Mouse (Mus musculus) kidney, adult 2 months (tissue): ENCODE measurements around the gene Tal1. TPM values are rescaled to one million over a fixed set of nuclear protein-coding genes. Genes with fewer than 3 reads are reported as not detected.

ENCODE experiments used
- DNase-seq: peaks from one replicate; pipeline ENCODE4 v3.0.0; 2021
- H3K27ac ChIP-seq: fragments of 200-500 bp; 2 replicates; pipeline ENCODE4 v1.5.1; 2012; ENCODE audit warnings: low read depth, low read length, control low read depth, inconsistent platforms; ENCODE audit not compliant: insufficient read depth
- H3K27me3 ChIP-seq: fragments of 200-500 bp; replicated peaks from 2 replicates; pipeline ENCODE4 v1.6.1; 2012; ENCODE audit warnings: mild to moderate bottlenecking, moderate library complexity, low read length, inconsistent platforms; ENCODE audit not compliant: control insufficient read depth, insufficient read depth
- H3K36me3 ChIP-seq: fragments of 200-500 bp; 2 replicates; pipeline ENCODE4 v1.6.1; 2012; ENCODE audit warnings: mild to moderate bottlenecking, moderate library complexity, low read length, inconsistent platforms; ENCODE audit not compliant: control insufficient read depth, insufficient read depth
- H3K4me1 ChIP-seq: fragments of 200-500 bp; 2 replicates; pipeline ENCODE4 v1.6.1; 2011; ENCODE audit warnings: low read length; ENCODE audit not compliant: control insufficient read depth, insufficient read depth
- H3K4me3 ChIP-seq: fragments of 200-500 bp; 2 replicates; pipeline ENCODE4 v1.5.1; 2011; ENCODE audit warnings: mild to moderate bottlenecking, low read depth, low read length, control low read depth; ENCODE audit not compliant: insufficient read depth
- CTCF ChIP-seq: fragments of 200-500 bp; conservative IDR thresholded peaks from 2 replicates; pipeline ENCODE4 v1.5.1; 2011; ENCODE audit warnings: low read depth, mild to moderate bottlenecking, control low read depth, low read length, moderate library complexity, mixed read lengths; ENCODE audit not compliant: insufficient read depth, insufficient read length
- POLR2A ChIP-seq: fragments of 200-500 bp; IDR thresholded peaks from one replicate; pipeline ENCODE4 v1.6.1; 2011; ENCODE audit warnings: low read depth, low read length, control low read depth
- WGBS: fragments of 180-500 bp; shearing (Covaris S2); methylation state at CpG from one replicate; pipeline ENCODE4 v1.1.7; 2018; 5-methylcytosine and 5-hydroxymethylcytosine counted together
- polyA plus RNA-seq: library from polyadenylated mRNA; depleted of rRNA; stranded (reverse); fragments of >200 nt; gene quantifications from 2 replicates; pipeline ENCODE4 v1.2.3, GENCODE M21; 2012; rRNA removed

The Tal1 gene
- polyA plus RNA-seq: 1.7 and 1.8 TPM in 2 replicates

DNA sequence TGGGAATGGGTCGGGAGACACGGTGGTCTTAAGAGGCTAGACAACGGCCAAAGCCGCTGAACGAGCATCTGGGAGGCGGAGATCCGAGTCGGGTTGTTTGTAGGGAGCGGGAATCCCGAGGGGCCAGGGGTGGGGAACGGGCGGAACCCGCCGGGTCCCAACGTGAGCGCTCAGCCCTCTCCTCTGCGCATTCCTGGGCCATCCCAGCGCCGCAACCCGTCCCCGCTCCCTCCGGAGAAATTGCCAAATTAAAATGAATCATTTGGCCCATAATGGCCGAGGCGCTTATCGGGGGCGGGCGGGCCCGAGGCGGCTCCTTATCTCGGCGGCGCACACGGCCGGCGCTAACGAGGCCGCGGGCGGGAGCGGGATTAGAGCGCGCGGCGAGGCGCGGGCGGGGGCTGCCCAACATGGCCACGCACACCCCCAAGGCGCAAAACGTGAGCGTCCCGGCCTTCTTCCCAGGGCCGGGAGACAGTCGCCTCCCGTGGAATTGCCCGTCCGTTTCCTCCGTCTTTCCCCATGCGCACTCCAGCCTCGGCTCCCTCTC lies at the start of gene Tal1:
Gene Tal1, plus strand, starts transcription at position 56 of the 550 bp plus-strand sequence.
- TF ChIP-seq CTCF (no peak), POLR2A (peak; percentile 15)
- Histone ChIP-seq H3K36me3 (no peaks in the 10 kb centered on the region), H3K4me1 (peaks cover 4% of the 10 kb centered on the region; the same call in 1 of the 2 replicates), H3K27me3 (peaks cover 9% of the 10 kb centered on the region), H3K27ac (peak within 1 kb of the TSS; percentile 64), H3K4me3 (peak within 1 kb of the TSS; percentile 56)
- WGBS: 3% methylated on average over 59 of the region's 60 CpGs
- no peak for DNase-seq

DNA sequence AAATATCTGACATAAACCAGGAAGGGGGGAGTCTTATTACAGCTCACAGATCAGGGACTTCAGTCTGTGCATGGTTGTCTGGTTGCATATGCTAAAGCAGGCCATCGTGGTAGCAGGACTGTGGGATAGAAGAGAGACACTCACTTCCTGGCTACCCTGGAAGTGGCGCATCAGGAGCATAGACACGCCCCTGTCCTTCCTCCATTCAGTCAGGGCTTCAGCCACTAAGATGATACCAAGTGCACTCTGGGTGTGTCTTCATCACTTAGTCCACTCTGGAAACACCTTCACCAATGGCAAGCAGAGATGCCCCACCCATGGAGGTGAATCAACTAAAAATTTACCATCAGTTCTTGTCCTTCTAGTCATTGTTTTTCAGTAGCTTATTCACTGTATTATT lies 42.0 kb upstream of the Tal1 start:
- Histone ChIP-seq H3K27ac (no peak overlapping the region), H3K4me3 (no peak overlapping the region), H3K4me1 (no peaks in the 10 kb centered on the region), H3K36me3 (no peaks in the 10 kb centered on the region), H3K27me3 (no peaks in the 10 kb centered on the region)
- no peak for DNase-seq
- no peak for TF ChIP-seq POLR2A
- TF ChIP-seq CTCF: no peak
- 96% methylated on average over 3 of the region's 3 CpGs for WGBS

GRCm38 (mm10) chr4:115019997-115020396 lies 36.2 kb upstream of the Tal1 start:
- TF ChIP-seq CTCF (no peak), POLR2A (no peak)
- Histone ChIP-seq H3K4me1 (no peaks in the 10 kb centered on the region), H3K27ac (no peak overlapping the region), H3K27me3 (no peaks in the 10 kb centered on the region), H3K4me3 (no peak overlapping the region), H3K36me3 (no peaks in the 10 kb centered on the region)
- 96% methylated on average over 3 of the region's 3 CpGs for WGBS
- DNase-seq: no peak

DNA sequence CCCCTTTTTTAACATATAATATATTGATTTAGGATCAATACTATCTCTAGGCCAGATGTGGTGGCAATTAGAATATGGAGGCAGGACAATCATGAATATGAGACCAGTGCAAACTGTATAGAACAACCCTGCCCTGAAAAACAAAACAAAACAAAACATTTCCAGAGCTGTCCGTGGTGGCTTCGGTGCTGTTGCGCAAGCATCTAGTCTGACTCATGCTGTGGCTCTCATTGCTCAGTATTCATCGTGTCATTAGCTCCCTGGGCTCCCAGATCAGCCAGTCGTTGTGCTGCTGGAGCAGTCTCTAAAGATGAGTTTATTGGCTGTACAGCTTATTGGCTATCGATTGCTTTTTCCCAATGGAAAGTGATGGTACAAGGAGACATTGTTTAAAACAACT lies 21.2 kb upstream of the Tal1 start:
- Histone ChIP-seq H3K4me3 (no peak overlapping the region), H3K4me1 (no peaks in the 10 kb centered on the region), H3K27me3 (no peaks in the 10 kb centered on the region), H3K27ac (no peak overlapping the region), H3K36me3 (no peaks in the 10 kb centered on the region)
- WGBS: 79% methylated on average over 6 of the region's 6 CpGs
- DNase-seq: no peak
- TF ChIP-seq CTCF: no peak
- TF ChIP-seq POLR2A: no peak

- Histone ChIP-seq H3K36me3 (no peaks in the 10 kb centered on the region), H3K27ac (no peak overlapping the region), H3K4me1 (no peaks in the 10 kb centered on the region), H3K27me3 (no peaks in the 10 kb centered on the region), H3K4me3 (no peak overlapping the region)
- 33% methylated on average over 4 of the region's 4 CpGs for WGBS
- peak; percentile 70 for DNase-seq
- TF ChIP-seq CTCF (peak; percentile 82), POLR2A (no peak)
These were observed 18.0 kb upstream of the Tal1 start for GRCm38 (mm10) chr4:115038242-115038641.

- Histone ChIP-seq H3K4me3 (no peak overlapping the region), H3K36me3 (no peaks in the 10 kb centered on the region), H3K27me3 (no peaks in the 10 kb centered on the region), H3K4me1 (no peaks in the 10 kb centered on the region), H3K27ac (no peak overlapping the region)
- 81% methylated on average over 3 of the region's 3 CpGs for WGBS
- no peak for TF ChIP-seq CTCF
- no peak for TF ChIP-seq POLR2A
- no peak for DNase-seq
These were observed 10.6 kb upstream of the Tal1 start for GRCm38 (mm10) chr4:115045621-115046020.

- H3K27ac ChIP-seq: no peak overlapping the region
- WGBS: 7% methylated on average over 5 of the region's 5 CpGs
- TF ChIP-seq POLR2A (no peak), CTCF (peak; percentile 72)
- peak; percentile 81 for DNase-seq
- H3K36me3 ChIP-seq: no peaks in the 10 kb centered on the region
- no peaks in the 10 kb centered on the region for H3K27me3 ChIP-seq
- no peaks in the 10 kb centered on the region for H3K4me1 ChIP-seq
- H3K4me3 ChIP-seq: no peak overlapping the region
These were observed 8.5 kb upstream of the Tal1 start for GRCm38 (mm10) chr4:115047750-115048149.

GRCm38 (mm10) chr4:115048190-115048589 lies 8.0 kb upstream of the Tal1 start:
- Histone ChIP-seq H3K27ac (no peak overlapping the region), H3K36me3 (no peaks in the 10 kb centered on the region), H3K27me3 (no peaks in the 10 kb centered on the region), H3K4me1 (no peaks in the 10 kb centered on the region), H3K4me3 (no peak overlapping the region)
- DNase-seq: no peak
- 69% methylated on average over 8 of the region's 8 CpGs for WGBS
- TF ChIP-seq POLR2A: no peak
- no peak for TF ChIP-seq CTCF
